8 mouse cellular contexts compared by ENCODE assay signal in the genomic region with DNA sequence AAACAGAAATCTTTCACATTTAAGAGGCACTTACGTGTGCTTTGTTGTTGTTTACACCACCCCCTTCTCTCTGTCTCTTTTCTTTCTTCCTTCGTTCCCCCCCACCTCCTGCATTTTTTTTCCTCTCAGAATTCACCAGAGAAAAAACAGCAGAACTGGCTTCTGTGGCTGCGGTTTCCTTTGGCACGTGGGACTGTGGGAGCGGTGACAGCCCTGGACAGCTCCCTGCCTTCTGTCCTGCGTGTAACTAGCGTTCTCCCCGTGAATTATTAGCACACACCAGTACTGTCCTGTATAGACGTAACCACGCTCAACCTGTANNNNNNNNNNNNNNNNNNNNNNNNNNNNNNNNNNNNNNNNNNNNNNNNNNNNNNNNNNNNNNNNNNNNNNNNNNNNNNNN.
A peak's percentile ranks its signal among the peaks of the same experiment; 100 is the strongest.
DNase-seq lines count a peak whose midpoint lies in the region; ATAC-seq and TF ChIP-seq lines count a peak whose summit lies in the region.

No protein-coding gene starts in this region.

- TF ChIP-seq EP300 in heart, adult 2 months (IDR thresholded peaks at IDR 0.05; ENCODE audit: insufficient read depth, low read depth, low read length) = no peak

- H3K4me1 ChIP-seq in heart, embryonic 10.5 days = no peaks in the 10 kb centered on the region
- H3K4me1 ChIP-seq in heart, adult 2 months (ENCODE audit: control insufficient read depth, insufficient read depth, low read length) = no peaks in the 10 kb centered on the region
- peaks cover 13% of the 10 kb centered on the region for H3K4me1 ChIP-seq in midbrain, embryonic 16.5 days (ENCODE audit: control insufficient read depth, insufficient read depth, low read length)

- 47% methylated on average over 10 of the region's 10 CpGs for whole genome bisulfite sequencing in heart, embryonic 10.5 days
- WGBS in heart, adult 2 months = 32% methylated on average over 10 of the region's 10 CpGs
- 37% methylated on average over 10 of the region's 10 CpGs for WGBS in midbrain, embryonic 16.5 days

- H3K9me3 ChIP-seq in heart, embryonic 10.5 days = no peaks in the 10 kb centered on the region
- H3K9me3 ChIP-seq in midbrain, embryonic 16.5 days (replicated peaks; ENCODE audit: control insufficient read depth, low read length, poor library complexity, severe bottlenecking) = no peaks in the 10 kb centered on the region

- no peak for TF ChIP-seq POLR2A in heart, adult 2 months (IDR thresholded peaks at IDR 0.05; ENCODE audit: insufficient read depth, low read depth, low read length)

- TF ChIP-seq CTCF in heart, adult 2 months (IDR thresholded peaks at IDR 0.05) = no peak

- peak overlapping the region; percentile 59 for H3K4me2 ChIP-seq in midbrain, embryonic 16.5 days (ENCODE audit: low read length)

- intact Hi-C loops in heart, adult 2 months (cut with DNase I) = no loop called here

- no peak overlapping the region; the same call in 1 of the 2 replicates for H3K4me3 ChIP-seq in heart, embryonic 10.5 days
- no peak overlapping the region for H3K4me3 ChIP-seq in heart, adult 2 months
- peak overlapping the region; percentile 34 for H3K4me3 ChIP-seq in midbrain, embryonic 16.5 days (ENCODE audit: low read depth, low read length)

- H3K27ac ChIP-seq in heart, embryonic 10.5 days = no peak overlapping the region
- H3K27ac ChIP-seq in heart, adult 2 months = no peak overlapping the region
- H3K27ac ChIP-seq in midbrain, embryonic 16.5 days (ENCODE audit: low read length) = no peak overlapping the region

- ATAC-seq in hematopoietic stem cell, adult 5-6 weeks (replicated peaks in 1 of 2; ENCODE audit: insufficient read depth in 1 of 2, low FRiP score in 2 of 2, low TSS enrichment in 1 of 2, low read depth in 1 of 2, poor library complexity in 2 of 2, severe bottlenecking in 2 of 2) = peak; percentile 75 to 77
- ATAC-seq in midbrain, embryonic 16.5 days = peak; percentile 73; the same call in 1 of the 2 replicates

- no peaks in the 10 kb centered on the region for H3K27me3 ChIP-seq in heart, embryonic 10.5 days (ENCODE audit: insufficient read depth, poor library complexity, severe bottlenecking)
- no peaks in the 10 kb centered on the region for H3K27me3 ChIP-seq in heart, adult 2 months (ENCODE audit: control insufficient read depth, insufficient read depth, low read length)
- H3K27me3 ChIP-seq in midbrain, embryonic 16.5 days (ENCODE audit: control insufficient read depth, insufficient read depth, low read depth, low read length) = no peaks in the 10 kb centered on the region

- no peaks in the 10 kb centered on the region for H3K36me3 ChIP-seq in heart, embryonic 10.5 days
- H3K36me3 ChIP-seq in heart, adult 2 months (ENCODE audit: control insufficient read depth, insufficient read depth, low read length) = no peaks in the 10 kb centered on the region
- no peaks in the 10 kb centered on the region for H3K36me3 ChIP-seq in midbrain, embryonic 16.5 days (ENCODE audit: control insufficient read depth, insufficient read depth, low read length)

- H3K9ac ChIP-seq in heart, adult 2 months (ENCODE audit: low read depth, low read length) = no peak overlapping the region
- peak overlapping the region; percentile 57 for H3K9ac ChIP-seq in midbrain, embryonic 16.5 days (ENCODE audit: low read depth, low read length)

- H3K79me2 ChIP-seq in heart, adult 2 months (replicated peaks; ENCODE audit: control insufficient read depth, insufficient read depth, low read length) = no peaks in the 10 kb centered on the region

- DNase-seq in heart, embryonic 10.5 days (ENCODE audit: low spot score) = peak; percentile 58
- DNase-seq in heart, adult 2 months = no peak
- peak; percentile 8 for DNase-seq in ovary, postnatal 36 days (ENCODE audit: low spot score)
- no peak for DNase-seq in ovary, postnatal 10 days (ENCODE audit: low spot score)
- no peak for DNase-seq in urinary bladder, postnatal 10 days (ENCODE audit: low spot score)
- DNase-seq in testis, postnatal 10 days (ENCODE audit: low spot score) = no peak

Comparison
In these comparisons a context has a peak if more than half of its experiments do, and no peak if none do; other contexts are left out.
1. DNase-seq: peak in heart, embryonic 10.5 days (single experiment) and ovary, postnatal 36 days (single experiment); none in heart, adult 2 months (0 of 2), ovary, postnatal 10 days (single experiment), urinary bladder, postnatal 10 days (single experiment) and testis, postnatal 10 days (single experiment).